28 mouse cellular contexts compared by ENCODE assay signal in the genomic region with DNA sequence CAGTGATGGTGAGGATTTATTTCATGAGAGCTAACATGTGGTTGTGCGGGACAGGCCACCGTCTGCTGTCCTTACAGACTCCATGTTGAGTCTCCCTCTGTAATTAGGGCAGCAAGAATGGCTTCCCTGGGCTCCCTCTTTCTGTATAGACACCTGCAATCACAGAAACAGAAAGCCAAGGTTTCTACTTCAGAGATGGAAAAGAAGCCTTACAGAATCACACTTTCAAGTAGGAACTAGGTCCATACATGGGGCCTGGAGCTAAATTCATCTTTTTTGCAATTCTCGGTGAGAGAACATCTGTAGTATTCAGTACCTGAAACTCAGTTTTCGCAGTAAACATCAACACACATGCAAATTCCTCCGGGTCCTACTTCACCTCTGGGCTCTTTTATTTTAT.
"Had no signal": no experiment of that assay in that cellular context is flagged by ENCODE, and none has a peak within 500 bp of the region (broad histone marks: within the 10 kb centered on the region; RNA-seq: fewer than 3 reads in every experiment).

No protein-coding gene starts in this region.

- H3K4me3 ChIP-seq: embryonic facial prominence, embryonic 10.5 days; embryonic facial prominence, embryonic 12.5 days; embryonic facial prominence, embryonic 13.5 days; embryonic facial prominence, embryonic 15.5 days; erythroblast, embryonic 14.5 days; forebrain, embryonic 10.5 days; forebrain, embryonic 12.5 days; forebrain, embryonic 13.5 days; forebrain, embryonic 15.5 days; gastrocnemius, adult 2 months; heart, adult 2 months had no signal

- H3K4me2 ChIP-seq: embryonic facial prominence, embryonic 12.5 days; embryonic facial prominence, embryonic 13.5 days; embryonic facial prominence, embryonic 15.5 days; forebrain, embryonic 12.5 days; forebrain, embryonic 13.5 days; forebrain, embryonic 15.5 days had no signal

- H3K9ac ChIP-seq: embryonic facial prominence, embryonic 12.5 days; embryonic facial prominence, embryonic 13.5 days; embryonic facial prominence, embryonic 15.5 days; forebrain, embryonic 12.5 days; forebrain, embryonic 13.5 days; forebrain, embryonic 15.5 days; forebrain, postnatal 0 days had no signal

- H3K4me1 ChIP-seq: forebrain, embryonic 13.5 days; forebrain, embryonic 15.5 days had no signal

- H3K9me3 ChIP-seq: embryonic facial prominence, embryonic 10.5 days; embryonic facial prominence, embryonic 12.5 days; embryonic facial prominence, embryonic 13.5 days; embryonic facial prominence, embryonic 15.5 days; forebrain, embryonic 10.5 days; forebrain, embryonic 12.5 days; forebrain, embryonic 13.5 days; forebrain, embryonic 15.5 days had no signal

- H3K27ac ChIP-seq: embryonic facial prominence, embryonic 10.5 days; embryonic facial prominence, embryonic 12.5 days; embryonic facial prominence, embryonic 13.5 days; embryonic facial prominence, embryonic 15.5 days; forebrain, embryonic 10.5 days; forebrain, embryonic 12.5 days; forebrain, embryonic 13.5 days; forebrain, embryonic 15.5 days; gastrocnemius, adult 2 months; heart, adult 2 months had no signal

- H3K27me3 ChIP-seq: embryonic facial prominence, embryonic 12.5 days; embryonic facial prominence, embryonic 13.5 days; embryonic facial prominence, embryonic 15.5 days; forebrain, embryonic 12.5 days; forebrain, embryonic 13.5 days; forebrain, embryonic 15.5 days had no signal

- ATAC-seq: forebrain, embryonic 13.5 days; forebrain, embryonic 14.5 days; forebrain, embryonic 15.5 days; forebrain, embryonic 16.5 days; forebrain, postnatal 0 days had no signal

- H3K36me3 ChIP-seq: embryonic facial prominence, embryonic 10.5 days; embryonic facial prominence, embryonic 12.5 days; embryonic facial prominence, embryonic 13.5 days; embryonic facial prominence, embryonic 15.5 days; forebrain, embryonic 10.5 days; forebrain, embryonic 12.5 days; forebrain, embryonic 15.5 days had no signal

- DNase-seq: cerebellum, adult 8-10 months; cerebellum, adult 9-10 months; cerebellum, adult 9-11 months; cerebellum, postnatal 10 days; cerebellum, postnatal 14 days; cerebellum, postnatal 25 days; cerebellum, postnatal 36 days; embryo, embryonic 11 days; forebrain, postnatal 0 days; gastrocnemius, adult 2 months; gastrocnemius, postnatal 10 days; gastrocnemius, postnatal 14 days; gastrocnemius, postnatal 25 days; gastrocnemius, postnatal 36 days; heart, adult 11 months; heart, adult 18-20 months; heart, adult 2 months had no signal
